Mouse (Mus musculus): ENCODE data around the gene Opcml. TPM values are rescaled to one million over a fixed set of nuclear protein-coding genes. Genes with fewer than 3 reads are reported as not detected.

Gene Opcml
- total RNA-seq, 1 experiment from 2014 or later, result 0.12 TPM

DNA sequence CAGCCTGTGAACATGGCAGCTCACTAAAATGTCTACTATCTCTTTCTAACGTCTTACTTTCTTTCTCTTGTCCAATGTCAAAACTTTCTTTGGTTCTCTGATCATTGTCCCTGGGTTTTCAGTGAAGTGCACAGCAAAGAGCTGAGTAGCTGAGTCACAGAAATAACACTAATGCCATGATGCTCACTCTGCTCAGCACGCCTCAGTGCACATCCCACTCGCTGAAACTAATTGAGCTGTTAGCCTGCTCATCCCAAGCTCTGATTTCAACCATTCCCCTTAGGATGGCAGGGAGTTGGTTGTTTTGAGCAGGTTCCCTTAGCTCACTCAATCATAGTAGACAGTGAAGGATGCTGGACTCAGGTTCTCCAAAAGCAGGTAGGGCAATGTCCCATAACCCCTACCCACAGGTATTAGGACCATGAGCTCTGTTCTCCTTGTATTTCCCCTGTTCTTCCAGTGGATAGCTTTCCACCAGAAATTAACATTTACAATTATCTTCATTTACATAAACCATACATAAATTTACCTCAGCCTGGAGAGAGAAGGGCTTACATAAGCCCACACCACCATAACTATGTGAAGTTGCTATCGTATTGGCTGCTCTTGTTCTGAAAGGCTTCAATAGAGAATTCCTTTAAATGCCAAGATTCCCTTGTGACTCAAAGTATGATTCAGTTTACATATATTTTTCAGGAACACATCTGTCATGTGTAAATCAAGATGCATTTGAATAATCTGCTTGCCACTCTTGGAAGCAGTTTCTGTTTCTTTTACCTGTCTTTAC, 655.9 kb downstream of the Opcml start:
- ATAC-seq (ENCODE audit: extremely low read depth, insufficient number of reproducible peaks, low FRiP score, poor library complexity, severe bottlenecking), result no peak

DNA sequence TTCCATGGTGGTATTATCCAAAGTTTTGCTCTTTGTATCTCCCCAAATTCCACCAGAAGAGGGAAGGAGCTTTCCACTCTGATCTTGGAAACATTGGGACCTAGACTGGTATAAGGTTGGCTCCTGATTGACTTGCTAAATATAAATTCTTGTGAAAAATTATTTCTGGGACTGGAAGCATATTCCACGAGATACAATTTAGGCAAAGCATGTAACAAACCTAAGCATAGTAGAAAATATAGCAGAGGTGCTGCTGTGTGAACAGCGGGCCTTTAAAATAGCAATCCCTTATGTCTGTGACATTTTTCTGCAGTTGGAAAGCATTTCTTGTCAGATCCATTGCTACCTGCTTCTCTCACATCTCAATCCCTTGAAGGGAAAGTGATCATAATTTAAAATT, 661.9 kb downstream of the Opcml start:
- no peak for ATAC-seq (ENCODE audit: extremely low read depth, insufficient number of reproducible peaks, low FRiP score, poor library complexity, severe bottlenecking)

DNA sequence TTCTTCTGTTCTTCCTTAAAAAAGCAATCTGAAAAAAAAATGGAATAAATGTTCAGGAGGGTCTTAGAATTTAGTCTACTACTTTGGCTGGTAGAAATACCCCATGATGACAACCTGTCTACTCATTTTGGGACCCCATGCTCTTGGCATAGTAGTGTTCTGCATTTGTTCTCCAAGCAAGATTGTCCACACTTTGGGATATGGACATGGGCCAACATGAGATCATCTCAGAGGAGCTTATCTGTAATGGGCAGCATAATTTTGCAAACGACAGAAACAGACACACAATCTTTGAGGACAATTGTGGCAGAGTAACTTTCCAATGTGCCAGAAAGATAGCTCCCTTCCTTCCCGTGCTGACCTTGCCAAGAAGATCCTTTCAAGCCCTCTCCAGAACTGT, 662.5 kb downstream of the Opcml start:
- no peak for ATAC-seq (ENCODE audit: extremely low read depth, insufficient number of reproducible peaks, low FRiP score, poor library complexity, severe bottlenecking)

DNA sequence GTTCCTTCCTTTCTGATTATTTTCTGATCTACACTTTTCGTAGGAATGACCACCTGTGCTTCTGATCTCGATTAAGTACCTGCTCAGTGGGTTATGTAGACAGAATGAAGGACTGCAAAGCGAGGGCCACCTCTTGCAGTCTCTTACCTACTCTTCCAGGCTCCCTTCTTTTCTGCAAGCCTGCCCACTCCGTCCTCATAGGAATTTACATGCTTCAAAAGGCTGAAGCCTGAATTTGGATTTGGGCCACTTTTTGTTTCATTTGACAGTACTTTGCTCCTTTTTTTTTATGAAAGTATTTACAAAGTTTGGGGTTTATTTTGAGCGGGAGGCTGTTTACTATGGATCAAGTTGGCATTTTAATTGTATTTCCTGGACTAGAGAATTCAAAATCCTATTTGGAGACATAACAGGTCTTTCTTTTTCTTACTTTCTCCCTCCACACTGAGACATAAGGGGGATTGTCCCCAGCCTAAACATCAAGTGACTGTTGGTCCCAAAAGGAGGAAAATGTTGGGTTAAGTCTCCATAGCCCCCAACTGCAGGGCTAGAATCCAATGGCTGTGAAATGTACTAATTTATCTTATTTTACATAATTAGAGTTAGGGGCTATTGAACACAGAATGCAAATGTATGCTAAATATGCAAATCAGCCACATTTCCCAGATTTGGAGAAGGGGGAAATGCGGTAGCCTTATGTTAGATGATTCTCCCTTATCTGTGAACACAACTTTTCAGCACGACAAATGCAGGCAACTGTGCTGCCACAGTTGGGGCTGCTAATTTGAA, 667.6 kb downstream of the Opcml start:
- no peak for ATAC-seq (ENCODE audit: extremely low read depth, insufficient number of reproducible peaks, low FRiP score, poor library complexity, severe bottlenecking)

DNA sequence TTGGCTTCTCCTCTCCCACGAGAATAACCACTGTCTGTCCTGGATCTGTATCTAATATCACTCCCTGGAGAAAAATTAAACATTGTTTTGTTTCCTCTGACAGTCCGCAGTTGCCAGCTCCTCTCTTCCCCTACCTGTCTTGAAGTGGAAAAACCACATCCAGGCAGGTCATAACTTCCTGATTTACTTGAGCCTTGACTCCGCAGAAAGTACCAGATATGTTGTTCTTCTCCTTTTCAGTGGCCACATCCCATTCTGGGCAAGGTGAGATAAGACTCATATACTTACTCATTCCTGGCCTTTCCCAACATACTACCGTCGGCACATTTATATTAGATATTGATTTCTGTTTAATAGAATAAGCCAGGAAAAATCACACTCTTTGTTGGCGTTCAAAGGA, 673.0 kb downstream of the Opcml start:
- no peak for ATAC-seq (ENCODE audit: extremely low read depth, insufficient number of reproducible peaks, low FRiP score, poor library complexity, severe bottlenecking)

DNA sequence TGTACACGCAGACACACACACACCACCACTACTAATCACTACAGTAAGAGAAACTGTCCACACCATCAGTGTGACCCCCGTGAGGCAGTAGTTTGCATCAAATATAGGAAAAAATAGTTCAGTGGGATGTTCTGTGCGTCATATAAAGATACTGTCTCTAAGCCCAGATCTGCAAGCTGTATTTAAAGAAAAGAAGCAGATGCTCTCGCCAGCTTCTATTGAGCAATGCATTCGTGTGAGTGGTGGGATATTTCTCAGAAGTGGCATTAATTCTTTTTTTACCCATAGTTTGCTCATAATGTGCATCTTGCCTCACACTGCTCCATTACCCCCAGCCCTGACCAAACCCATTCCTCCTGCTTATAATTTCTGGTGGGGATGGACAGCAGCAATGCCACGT, 678.8 kb downstream of the Opcml start:
- no peak for ATAC-seq (ENCODE audit: extremely low read depth, insufficient number of reproducible peaks, low FRiP score, poor library complexity, severe bottlenecking)

DNA sequence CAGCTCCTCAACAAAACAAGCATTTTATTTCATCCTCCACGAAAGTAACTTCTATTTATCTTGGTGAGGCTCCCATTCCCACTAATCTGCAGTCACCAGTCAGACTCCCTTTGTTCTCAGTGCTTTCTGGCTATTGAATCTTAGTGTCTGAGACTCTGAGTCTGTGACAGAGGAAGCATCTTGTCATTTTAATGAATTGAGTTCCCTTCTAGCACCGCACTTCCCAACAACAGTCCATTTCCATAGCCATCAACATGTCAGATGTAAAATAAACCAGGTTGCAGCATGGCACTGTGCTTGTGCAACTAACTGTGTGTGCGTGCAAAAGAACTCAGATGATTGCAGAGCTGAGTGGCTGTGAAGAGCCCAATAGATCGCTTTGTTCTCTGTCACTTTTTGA, 680.9 kb downstream of the Opcml start:
- no peak for ATAC-seq (ENCODE audit: extremely low read depth, insufficient number of reproducible peaks, low FRiP score, poor library complexity, severe bottlenecking)

DNA sequence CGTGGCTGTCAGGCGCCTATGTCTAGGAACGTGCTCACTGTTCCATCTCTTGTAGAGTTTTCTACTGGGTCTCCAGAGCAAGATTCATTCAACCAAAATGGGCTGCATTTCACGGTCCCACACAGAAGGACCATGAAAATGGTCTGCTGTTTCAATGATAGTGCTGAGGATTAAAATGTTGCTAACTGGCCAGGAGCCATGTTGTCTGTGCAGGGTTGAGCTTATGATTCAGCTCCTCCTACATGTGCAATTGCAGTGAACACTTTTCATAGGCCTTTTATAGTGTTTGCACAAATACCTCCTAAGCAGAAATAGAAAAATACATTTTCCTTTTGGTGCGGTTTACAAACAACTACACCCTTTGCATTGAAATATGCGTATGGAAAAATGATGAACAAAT, 684.0 kb downstream of the Opcml start:
- no peak for ATAC-seq (ENCODE audit: extremely low read depth, insufficient number of reproducible peaks, low FRiP score, poor library complexity, severe bottlenecking)

DNA sequence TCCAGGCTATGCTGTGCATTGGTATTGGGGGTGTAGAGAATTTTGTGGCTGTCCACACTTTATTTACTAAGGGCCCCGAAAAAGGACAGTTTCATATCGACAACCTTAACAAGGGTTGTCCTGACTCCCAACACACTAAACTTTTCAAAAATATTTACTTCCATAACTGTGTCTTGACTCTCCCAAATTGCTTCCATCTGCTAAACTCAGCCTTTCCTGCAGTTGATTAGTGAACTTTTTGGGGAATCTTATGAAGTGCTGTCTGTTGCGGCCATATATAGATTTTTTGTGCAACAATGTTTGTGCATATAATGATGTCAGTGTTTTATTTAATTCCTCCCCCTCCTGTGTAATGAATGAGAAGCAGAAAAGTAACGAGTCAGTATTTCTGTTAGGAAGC, 690.7 kb downstream of the Opcml start:
- no peak for ATAC-seq (ENCODE audit: extremely low read depth, insufficient number of reproducible peaks, low FRiP score, poor library complexity, severe bottlenecking)

DNA sequence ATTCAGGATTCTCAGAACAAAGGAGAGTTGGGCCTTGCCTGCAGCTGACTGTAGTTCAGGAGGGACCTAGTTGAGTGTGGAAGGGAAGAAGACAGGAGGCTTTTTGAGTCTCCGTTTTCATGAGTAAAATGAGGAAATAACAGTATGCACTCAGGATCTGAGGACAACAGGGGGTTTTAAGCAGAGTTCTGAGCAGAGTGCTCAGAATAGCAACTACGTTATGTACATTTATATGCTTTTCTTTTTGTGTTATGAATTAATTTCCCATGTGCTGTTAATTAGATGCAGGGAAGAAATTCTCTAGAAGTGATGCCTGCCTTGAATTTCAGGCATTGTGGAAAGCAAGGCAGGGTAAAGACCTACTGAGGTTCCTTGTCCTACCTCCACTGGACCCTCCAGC, 697.9 kb downstream of the Opcml start:
- no peak for ATAC-seq (ENCODE audit: extremely low read depth, insufficient number of reproducible peaks, low FRiP score, poor library complexity, severe bottlenecking)

DNA sequence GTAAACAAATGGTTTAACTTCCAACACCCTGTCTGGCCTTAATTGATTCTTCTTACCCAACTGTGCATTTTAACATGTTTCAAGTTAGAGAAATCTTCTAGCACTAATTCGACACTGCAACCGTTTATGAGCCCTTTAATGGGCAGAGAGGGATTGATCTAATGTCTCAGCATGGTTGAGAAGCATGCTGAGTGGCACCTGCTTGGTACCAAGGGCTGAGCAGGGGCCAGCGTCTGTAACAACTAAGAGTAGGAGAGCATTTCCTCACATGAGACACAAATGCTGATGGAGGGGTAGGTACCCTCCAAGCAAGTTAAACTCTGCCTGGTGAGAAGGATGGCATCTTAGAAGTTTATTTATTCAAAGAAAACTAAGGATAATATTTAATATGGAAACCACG, 699.3 kb downstream of the Opcml start:
- ATAC-seq (ENCODE audit: extremely low read depth, insufficient number of reproducible peaks, low FRiP score, poor library complexity, severe bottlenecking), result no peak

DNA sequence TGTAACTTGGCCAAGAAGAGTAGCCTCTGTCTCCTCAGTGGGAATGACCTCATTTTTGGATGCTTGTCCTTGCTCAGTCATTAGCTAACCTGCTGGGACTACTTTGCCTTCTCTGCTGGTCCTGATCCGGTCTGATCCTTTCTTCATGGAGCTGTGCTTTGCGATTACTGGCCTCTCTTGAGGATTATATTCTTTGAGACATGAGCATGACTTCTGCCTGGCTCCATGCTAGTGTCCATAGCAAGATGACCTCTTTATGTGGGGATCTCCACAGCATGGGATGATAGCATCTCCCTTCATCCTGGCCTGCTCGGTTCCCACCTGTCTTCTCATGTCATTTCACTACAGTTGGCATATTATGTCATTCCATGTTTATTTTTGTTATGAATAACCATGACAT, 699.8 kb downstream of the Opcml start:
- no peak for ATAC-seq (ENCODE audit: extremely low read depth, insufficient number of reproducible peaks, low FRiP score, poor library complexity, severe bottlenecking)

DNA sequence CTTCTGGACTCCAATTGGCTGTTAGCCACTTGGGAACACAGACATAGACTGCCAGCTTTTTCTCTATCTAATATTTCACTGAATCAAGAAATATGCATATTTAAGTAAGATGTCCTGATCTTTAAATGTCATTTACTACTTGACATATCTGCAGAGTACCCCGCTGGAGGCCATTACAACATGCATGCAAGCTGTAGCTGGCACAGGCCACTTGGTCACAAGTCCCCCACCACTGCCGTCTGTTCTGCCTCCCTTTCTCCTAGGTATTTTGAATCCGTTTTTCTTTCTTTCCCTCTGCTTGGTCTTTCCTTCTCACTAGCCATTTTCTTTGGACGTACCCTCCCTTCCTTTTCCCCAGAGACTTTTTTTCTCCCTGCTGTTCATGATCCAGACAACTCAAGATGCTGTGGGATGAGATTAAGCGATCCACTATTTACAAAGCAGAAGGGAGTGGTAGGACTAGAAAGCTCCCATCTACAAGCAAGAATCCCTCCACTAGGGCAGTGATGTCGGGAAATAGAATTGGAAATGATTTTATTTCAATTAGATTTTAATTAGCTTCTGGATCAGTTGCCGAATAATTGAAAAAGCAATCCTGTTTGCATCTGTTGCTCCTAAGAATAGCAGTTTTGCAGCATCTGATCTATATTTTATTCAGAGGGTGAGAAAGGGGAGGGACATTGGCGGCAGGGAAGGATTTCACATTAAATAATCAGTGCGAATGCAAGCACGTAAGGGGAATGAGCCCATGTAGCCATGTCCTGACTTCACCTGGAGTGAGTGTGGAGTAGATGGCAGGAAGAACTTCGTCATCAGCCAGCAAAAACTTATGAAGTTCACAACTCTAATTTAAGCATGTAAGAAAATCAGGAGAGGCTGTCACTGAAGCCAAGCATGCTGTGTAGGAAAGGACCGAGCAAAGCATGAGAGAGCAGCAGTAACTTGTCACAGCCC, 709.5 kb downstream of the Opcml start:
- ATAC-seq (ENCODE audit: extremely low read depth, insufficient number of reproducible peaks, low FRiP score, poor library complexity, severe bottlenecking), result no peak

DNA sequence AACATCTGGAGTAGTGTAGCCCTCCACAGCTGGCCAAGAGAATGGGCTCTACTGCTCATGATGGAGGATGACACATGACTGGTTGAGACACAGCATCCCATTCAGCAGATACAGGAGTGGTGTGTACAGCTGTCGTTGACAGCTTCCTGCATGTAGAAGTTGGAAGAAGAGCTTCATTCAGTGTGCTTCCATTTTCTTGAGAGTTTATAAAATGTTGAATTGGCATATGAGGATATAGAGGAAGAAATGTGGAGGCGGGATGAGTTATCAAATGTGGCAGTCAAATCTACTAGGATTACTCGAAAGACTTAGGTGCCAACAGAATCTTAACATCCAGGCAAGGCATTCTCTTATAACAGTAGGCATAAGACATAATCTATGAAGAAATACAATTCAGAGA, 723.3 kb downstream of the Opcml start:
- no peak for ATAC-seq (ENCODE audit: extremely low read depth, insufficient number of reproducible peaks, low FRiP score, poor library complexity, severe bottlenecking)

DNA sequence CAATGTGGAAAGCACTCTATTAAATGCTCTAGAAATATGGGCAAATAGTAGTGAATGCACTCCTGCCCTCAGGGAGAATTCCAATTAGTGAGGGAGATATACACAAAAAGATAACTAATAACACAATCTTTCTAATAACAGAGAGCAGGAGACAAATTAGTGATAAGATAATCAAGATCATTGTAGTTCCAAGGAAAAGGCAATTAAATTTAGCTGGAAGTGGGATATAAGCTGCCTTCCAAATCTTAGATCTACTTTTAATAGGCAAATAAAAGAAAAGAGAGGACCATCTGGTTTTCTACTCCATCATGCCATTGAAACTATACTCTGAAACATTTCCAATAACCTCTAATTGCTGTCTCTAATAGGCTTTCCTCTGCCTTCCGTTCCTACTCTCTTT, 742.6 kb downstream of the Opcml start:
- no peak for ATAC-seq (ENCODE audit: extremely low read depth, insufficient number of reproducible peaks, low FRiP score, poor library complexity, severe bottlenecking)

DNA sequence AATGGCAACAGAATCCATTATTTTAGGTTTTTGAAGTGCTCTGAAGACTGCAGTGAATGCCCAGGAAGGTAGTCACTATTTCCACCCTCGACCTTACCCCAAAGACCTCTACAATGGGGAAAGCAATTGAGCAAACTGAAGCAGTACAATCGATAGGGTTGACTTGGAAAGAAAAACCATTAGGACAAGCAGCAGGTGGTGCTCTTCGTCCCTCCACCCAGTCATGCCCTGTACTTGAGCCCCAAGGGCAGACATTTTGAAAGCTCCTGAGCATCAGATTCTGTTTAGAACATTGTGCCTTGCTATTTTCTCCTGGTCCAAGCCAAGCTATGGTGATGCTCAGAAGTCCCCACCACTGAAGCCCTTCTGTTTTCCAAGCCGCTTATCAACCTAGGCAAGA, 744.4 kb downstream of the Opcml start:
- no peak for ATAC-seq (ENCODE audit: extremely low read depth, insufficient number of reproducible peaks, low FRiP score, poor library complexity, severe bottlenecking)

DNA sequence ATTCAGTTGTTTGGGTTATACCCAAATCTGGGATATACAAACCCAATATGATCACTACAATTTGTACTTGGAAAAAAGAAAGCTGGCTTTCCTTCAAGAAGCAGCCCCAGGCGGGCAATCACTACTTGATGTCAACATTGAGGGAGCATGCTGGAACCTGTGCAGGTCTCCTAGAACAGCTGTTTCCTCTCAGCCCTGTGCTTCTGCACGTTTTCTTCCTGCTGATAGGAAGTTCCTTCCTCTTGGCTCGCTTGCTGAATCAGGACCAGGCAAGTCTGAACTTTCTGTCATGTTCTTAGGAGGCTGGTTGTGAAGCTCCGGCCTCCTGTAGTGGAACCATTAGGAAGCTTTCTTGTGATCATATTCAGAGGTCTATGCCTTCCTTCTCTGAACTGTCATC, 746.1 kb downstream of the Opcml start:
- ATAC-seq (ENCODE audit: extremely low read depth, insufficient number of reproducible peaks, low FRiP score, poor library complexity, severe bottlenecking), result no peak

DNA sequence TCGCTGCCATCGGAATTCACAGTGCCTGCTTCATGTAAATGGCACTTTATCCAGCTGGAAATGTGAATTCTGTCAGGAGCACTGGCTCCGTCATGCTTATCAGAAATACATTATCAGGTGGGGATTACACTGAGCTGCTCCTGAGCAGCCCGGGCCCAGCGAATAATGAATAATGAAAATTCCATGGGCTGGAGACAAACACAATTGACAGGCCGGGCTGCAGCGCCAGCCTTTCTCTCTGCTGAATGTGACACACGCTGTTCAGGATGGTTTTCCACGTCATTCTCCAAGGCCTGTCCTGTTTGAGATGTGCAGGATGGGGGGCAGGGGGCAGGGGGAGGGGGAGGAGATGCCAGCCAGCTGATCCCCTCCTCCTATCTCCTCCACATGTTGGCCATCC, 757.6 kb downstream of the Opcml start:
- ATAC-seq (ENCODE audit: extremely low read depth, insufficient number of reproducible peaks, low FRiP score, poor library complexity, severe bottlenecking), result no peak

DNA sequence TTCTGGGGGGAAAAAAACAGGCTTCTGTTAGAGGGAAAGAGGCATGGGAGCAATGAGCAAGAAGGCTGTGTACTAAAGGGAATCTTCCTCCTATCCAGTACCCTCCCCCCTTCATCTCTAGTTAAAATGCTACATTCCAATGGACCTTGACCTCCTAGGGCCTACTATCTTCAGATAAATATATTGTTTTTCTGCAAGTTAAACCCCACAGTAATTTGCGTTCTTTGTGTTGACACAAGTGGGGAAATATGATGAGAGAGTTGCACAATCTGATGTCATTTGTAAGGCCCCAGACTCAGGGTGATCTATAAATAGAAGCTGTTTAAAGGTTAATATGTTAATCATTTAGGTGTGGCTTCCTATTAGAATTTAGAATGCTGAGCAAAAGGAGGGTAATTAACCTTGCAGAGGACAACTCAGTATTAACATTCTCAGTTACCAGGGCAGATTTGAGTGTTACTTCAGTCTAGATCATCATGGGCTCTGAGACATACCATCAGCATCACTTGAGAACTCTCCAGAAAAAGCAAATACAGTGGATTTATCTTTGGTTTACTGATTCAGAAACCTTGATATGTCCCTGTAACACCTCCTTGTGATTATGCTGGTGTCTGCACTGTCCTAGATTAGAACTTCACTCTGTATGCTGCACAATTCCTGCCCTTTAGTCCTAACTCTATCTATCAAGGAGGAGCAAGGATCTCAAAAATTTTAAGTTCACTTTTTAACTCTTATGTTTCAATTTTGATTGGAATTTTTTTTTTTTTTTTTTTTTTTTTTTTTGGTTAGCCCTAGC, 762.0 kb downstream of the Opcml start:
- ATAC-seq (ENCODE audit: extremely low read depth, insufficient number of reproducible peaks, low FRiP score, poor library complexity, severe bottlenecking), result no peak
